Mouse (Mus musculus): ENCODE data around the gene Krtap3-2. TPM values are rescaled to one million over a fixed set of nuclear protein-coding genes. Genes with fewer than 3 reads are reported as not detected.

Krtap3-2 gene
- total and polyA plus RNA-seq, 3 experiments: not detected

GRCm38 (mm10) chr11:99562580-99562979, 5.9 kb upstream of the Krtap3-2 start:
- WGBS: 73% methylated on average over 6 of the region's 6 CpGs
- H3K27ac ChIP-seq: no peak overlapping the region
- intact Hi-C loops (cut with DNase I): no loop called here
- H3K36me3 ChIP-seq (ENCODE audit: control insufficient read depth, insufficient read depth, low read length): no peaks in the 10 kb centered on the region
- no peak for DNase-seq
- no peaks in the 10 kb centered on the region for H3K27me3 ChIP-seq (ENCODE audit: control insufficient read depth, insufficient read depth, low read length)
- no peaks in the 10 kb centered on the region for H3K4me1 ChIP-seq (ENCODE audit: control insufficient read depth, insufficient read depth, low read length)
- TF ChIP-seq EP300 (IDR thresholded peaks at IDR 0.05; ENCODE audit: insufficient read depth, low read depth, low read length) (no peak), POLR2A (IDR thresholded peaks at IDR 0.05; ENCODE audit: insufficient read depth, low read depth, low read length) (no peak), CTCF (IDR thresholded peaks at IDR 0.05) (no peak)
- no peaks in the 10 kb centered on the region for H3K79me2 ChIP-seq (replicated peaks; ENCODE audit: control insufficient read depth, insufficient read depth, low read length)
- H3K4me3 ChIP-seq: no peak overlapping the region
- no peak overlapping the region for H3K9ac ChIP-seq (ENCODE audit: low read depth, low read length)

- DNase-seq: no peak
- Histone ChIP-seq H3K9ac (ENCODE audit: low read depth, low read length) (no peak within 1 kb of the TSS), H3K36me3 (ENCODE audit: control insufficient read depth, insufficient read depth, low read length) (no peaks in the 10 kb centered on the region), H3K27ac (no peak within 1 kb of the TSS), H3K79me2 (replicated peaks; ENCODE audit: control insufficient read depth, insufficient read depth, low read length) (no peaks in the 10 kb centered on the region), H3K27me3 (ENCODE audit: control insufficient read depth, insufficient read depth, low read length) (no peaks in the 10 kb centered on the region), H3K4me1 (ENCODE audit: control insufficient read depth, insufficient read depth, low read length) (no peaks in the 10 kb centered on the region), H3K4me3 (no peak within 1 kb of the TSS)
- TF ChIP-seq CTCF (IDR thresholded peaks at IDR 0.05) (no peak), POLR2A (IDR thresholded peaks at IDR 0.05; ENCODE audit: insufficient read depth, low read depth, low read length) (no peak), EP300 (IDR thresholded peaks at IDR 0.05; ENCODE audit: insufficient read depth, low read depth, low read length) (no peak)
- 84% methylated on average over 9 of the region's 9 CpGs for WGBS
- intact Hi-C loops (cut with DNase I): no loop called here
Measured at GRCm38 (mm10) chr11:99559366-99559765, 2.7 kb upstream of the Krtap3-2 start, which contains the start of gene Gm11939. Gm11939 (minus strand) TSS chr11:99559466.

GRCm38 (mm10) chr11:99557976-99558745, 1.5 kb upstream of the Krtap3-2 start:
- intact Hi-C loops (cut with DNase I): no loop called here
- no peak for DNase-seq
- H3K9ac ChIP-seq (ENCODE audit: low read depth, low read length): no peak overlapping the region
- no peaks in the 10 kb centered on the region for H3K27me3 ChIP-seq (ENCODE audit: control insufficient read depth, insufficient read depth, low read length)
- H3K4me3 ChIP-seq: no peak overlapping the region
- TF ChIP-seq EP300 (IDR thresholded peaks at IDR 0.05; ENCODE audit: insufficient read depth, low read depth, low read length) (no peak), POLR2A (IDR thresholded peaks at IDR 0.05; ENCODE audit: insufficient read depth, low read depth, low read length) (no peak), CTCF (IDR thresholded peaks at IDR 0.05) (no peak)
- no peak overlapping the region for H3K27ac ChIP-seq
- H3K4me1 ChIP-seq (ENCODE audit: control insufficient read depth, insufficient read depth, low read length): no peaks in the 10 kb centered on the region
- H3K79me2 ChIP-seq (replicated peaks; ENCODE audit: control insufficient read depth, insufficient read depth, low read length): no peaks in the 10 kb centered on the region
- 69% methylated on average over 3 of the region's 3 CpGs for WGBS
- H3K36me3 ChIP-seq (ENCODE audit: control insufficient read depth, insufficient read depth, low read length): no peaks in the 10 kb centered on the region

GRCm38 (mm10) chr11:99556195-99556594, 458 bp downstream of the Krtap3-2 start:
- H3K27ac ChIP-seq: no peak overlapping the region
- no peak for TF ChIP-seq EP300 (IDR thresholded peaks at IDR 0.05; ENCODE audit: insufficient read depth, low read depth, low read length)
- no peak for TF ChIP-seq CTCF (IDR thresholded peaks at IDR 0.05)
- no peak for TF ChIP-seq POLR2A (IDR thresholded peaks at IDR 0.05; ENCODE audit: insufficient read depth, low read depth, low read length)
- WGBS: 84% methylated on average over 2 of the region's 2 CpGs
- H3K4me3 ChIP-seq: no peak overlapping the region
- H3K36me3 ChIP-seq (ENCODE audit: control insufficient read depth, insufficient read depth, low read length): no peaks in the 10 kb centered on the region
- H3K9ac ChIP-seq (ENCODE audit: low read depth, low read length): no peak overlapping the region
- no peaks in the 10 kb centered on the region for H3K27me3 ChIP-seq (ENCODE audit: control insufficient read depth, insufficient read depth, low read length)
- DNase-seq: no peak
- intact Hi-C loops (cut with DNase I): no loop called here
- H3K4me1 ChIP-seq (ENCODE audit: control insufficient read depth, insufficient read depth, low read length): no peaks in the 10 kb centered on the region
- H3K79me2 ChIP-seq (replicated peaks; ENCODE audit: control insufficient read depth, insufficient read depth, low read length): no peaks in the 10 kb centered on the region

GRCm38 (mm10) chr11:99550765-99551164, 5.9 kb downstream of the Krtap3-2 start, which contains the start of gene Krtap3-3:
Krtap3-3 (minus strand) TSS chr11:99550865.
- no peak for TF ChIP-seq EP300 (IDR thresholded peaks at IDR 0.05; ENCODE audit: insufficient read depth, low read depth, low read length)
- no peak for TF ChIP-seq POLR2A (IDR thresholded peaks at IDR 0.05; ENCODE audit: insufficient read depth, low read depth, low read length)
- no peak for TF ChIP-seq CTCF (IDR thresholded peaks at IDR 0.05)
- H3K27me3 ChIP-seq (ENCODE audit: control insufficient read depth, insufficient read depth, low read length): no peaks in the 10 kb centered on the region
- no peak for DNase-seq
- 57% methylated on average over 4 of the region's 4 CpGs for WGBS
- intact Hi-C loops (cut with DNase I): no loop called here
- no peak within 1 kb of the TSS for H3K27ac ChIP-seq
- no peaks in the 10 kb centered on the region for H3K36me3 ChIP-seq (ENCODE audit: control insufficient read depth, insufficient read depth, low read length)
- H3K9ac ChIP-seq (ENCODE audit: low read depth, low read length): no peak within 1 kb of the TSS
- H3K79me2 ChIP-seq (replicated peaks; ENCODE audit: control insufficient read depth, insufficient read depth, low read length): no peaks in the 10 kb centered on the region
- no peaks in the 10 kb centered on the region for H3K4me1 ChIP-seq (ENCODE audit: control insufficient read depth, insufficient read depth, low read length)
- H3K4me3 ChIP-seq: no peak within 1 kb of the TSS

- no peak overlapping the region for H3K27ac ChIP-seq
- DNase-seq: no peak
- no peaks in the 10 kb centered on the region for H3K27me3 ChIP-seq (ENCODE audit: control insufficient read depth, insufficient read depth, low read length)
- no peaks in the 10 kb centered on the region for H3K79me2 ChIP-seq (replicated peaks; ENCODE audit: control insufficient read depth, insufficient read depth, low read length)
- H3K4me3 ChIP-seq: no peak overlapping the region
- H3K9ac ChIP-seq (ENCODE audit: low read depth, low read length): no peak overlapping the region
- no peaks in the 10 kb centered on the region for H3K4me1 ChIP-seq (ENCODE audit: control insufficient read depth, insufficient read depth, low read length)
- H3K36me3 ChIP-seq (ENCODE audit: control insufficient read depth, insufficient read depth, low read length): no peaks in the 10 kb centered on the region
- no peak for TF ChIP-seq POLR2A (IDR thresholded peaks at IDR 0.05; ENCODE audit: insufficient read depth, low read depth, low read length)
- no peak for TF ChIP-seq EP300 (IDR thresholded peaks at IDR 0.05; ENCODE audit: insufficient read depth, low read depth, low read length)
- no peak for TF ChIP-seq CTCF (IDR thresholded peaks at IDR 0.05)
- intact Hi-C loops (cut with DNase I): no loop called here
Measured at GRCm38 (mm10) chr11:99547892-99548291, 8.8 kb downstream of the Krtap3-2 start.
